Mouse (Mus musculus): ENCODE measurements at regions not wholly inside any gene's neighbourhood (a gene's known extent, or its start where the extent isn't known, plus 50 kb on each side); places are given as distances from the start of the nearest gene placed in this dataset.
A peak's percentile ranks its signal among the peaks of the same experiment; 100 is the strongest.

DNA sequence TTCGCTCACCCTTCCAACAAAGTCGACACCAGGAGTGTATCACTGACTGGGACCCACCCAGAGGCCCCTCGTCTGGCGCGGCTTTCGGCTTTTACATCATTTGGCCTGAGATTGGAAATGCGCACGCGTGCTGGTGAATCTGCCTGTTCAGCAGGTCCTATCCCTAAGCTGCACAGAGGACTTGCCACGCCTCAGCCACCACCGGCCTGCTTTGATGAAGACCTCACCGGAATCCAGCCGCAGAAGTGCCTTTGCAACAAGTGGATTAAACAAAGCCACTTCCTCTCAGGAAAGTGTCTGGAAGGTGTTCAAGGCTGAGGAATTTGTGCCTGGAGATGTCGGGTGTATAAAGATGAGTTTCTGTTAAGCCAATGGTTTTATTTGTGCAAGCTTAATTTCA lies 143.3 kb upstream of the Zc3h12a start:
- no peak for DNase-seq (ENCODE audit: low spot score in 2 of 2)

DNA sequence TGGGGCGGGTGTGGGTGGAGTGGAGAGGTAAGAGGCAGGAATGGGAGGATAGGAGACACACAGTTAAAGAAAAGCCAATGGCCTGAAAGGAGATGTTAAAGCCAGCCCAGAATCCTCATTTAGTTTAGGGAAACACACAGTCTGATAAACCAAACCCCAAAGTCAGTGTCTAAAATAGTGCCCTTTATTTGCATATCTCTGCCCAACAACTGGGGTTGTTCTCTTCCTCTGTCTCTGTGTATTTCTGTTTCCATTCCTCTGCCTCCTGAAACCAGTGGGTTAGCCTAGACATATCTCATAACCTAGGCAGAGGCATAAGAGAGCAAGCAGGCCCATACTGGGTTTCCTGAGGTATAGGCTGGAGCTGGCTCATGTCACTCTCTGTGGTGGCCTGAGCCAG lies 138.6 kb upstream of the Zc3h12a start:
- DNase-seq (ENCODE audit: low spot score in 2 of 2): no peak

DNA sequence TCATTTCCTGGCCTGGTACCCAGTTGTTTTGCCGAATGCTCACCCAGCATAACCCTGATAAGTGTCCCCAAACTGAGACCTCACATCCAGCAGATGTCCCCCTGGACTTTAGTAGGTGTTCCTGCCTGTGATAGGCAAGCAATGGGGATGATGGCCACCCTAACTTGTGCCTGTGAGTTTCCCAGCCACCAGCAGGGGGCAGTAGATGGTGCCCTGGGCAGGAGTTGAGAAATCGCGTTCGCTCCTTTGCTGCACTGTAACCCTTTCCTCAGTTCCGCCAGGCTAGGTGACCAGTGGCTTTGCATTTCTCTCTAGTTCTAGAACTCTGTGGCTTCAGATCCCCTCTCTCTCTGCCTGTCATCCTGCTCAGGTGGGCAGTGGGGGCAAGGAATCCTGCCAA lies 137.9 kb upstream of the Zc3h12a start:
- peak; percentile 13 to 49 for DNase-seq (ENCODE audit: low spot score in 2 of 2)

DNA sequence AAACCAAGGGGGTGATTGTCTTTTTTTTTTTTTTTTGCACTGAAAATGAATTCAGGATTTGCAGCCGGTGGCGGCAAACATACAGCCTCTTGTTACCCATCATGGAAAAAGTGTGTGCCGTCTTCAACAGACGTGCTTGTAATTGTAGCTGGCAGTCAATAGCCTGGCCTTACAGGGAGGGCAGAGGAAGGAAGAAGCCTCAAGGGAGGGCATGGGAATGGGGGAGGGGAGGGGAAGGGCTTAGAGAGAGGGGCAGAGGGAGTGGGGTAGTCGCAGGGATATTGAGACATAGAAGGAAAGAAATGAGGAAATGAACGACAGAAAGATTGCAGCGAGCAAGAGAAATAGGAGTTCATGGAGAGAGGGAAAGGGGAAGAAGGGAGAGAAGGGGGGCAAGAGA lies 137.4 kb upstream of the Zc3h12a start:
- DNase-seq (ENCODE audit: low spot score in 2 of 2): no peak

DNA sequence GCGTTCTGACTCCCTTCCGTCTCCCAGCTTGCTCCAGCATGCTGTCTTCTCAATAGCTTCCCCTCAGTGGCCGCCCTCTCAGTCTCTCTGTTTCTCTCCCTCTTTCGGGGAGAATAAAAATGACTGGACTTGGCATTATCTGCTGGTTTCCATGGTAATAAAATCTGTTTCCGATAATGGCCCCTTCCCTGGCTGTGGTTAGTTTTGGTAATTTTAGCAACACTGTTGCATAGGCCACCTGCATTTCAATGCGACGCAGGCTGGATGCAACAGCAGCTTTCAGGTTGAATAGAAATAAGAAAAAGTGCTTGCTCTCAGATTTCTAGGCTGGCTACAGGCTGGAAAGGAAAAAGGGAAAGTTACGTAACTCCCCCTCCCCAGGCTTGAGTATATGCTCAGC lies 133.9 kb upstream of the Zc3h12a start:
- DNase-seq (ENCODE audit: low spot score in 2 of 2): no peak

DNA sequence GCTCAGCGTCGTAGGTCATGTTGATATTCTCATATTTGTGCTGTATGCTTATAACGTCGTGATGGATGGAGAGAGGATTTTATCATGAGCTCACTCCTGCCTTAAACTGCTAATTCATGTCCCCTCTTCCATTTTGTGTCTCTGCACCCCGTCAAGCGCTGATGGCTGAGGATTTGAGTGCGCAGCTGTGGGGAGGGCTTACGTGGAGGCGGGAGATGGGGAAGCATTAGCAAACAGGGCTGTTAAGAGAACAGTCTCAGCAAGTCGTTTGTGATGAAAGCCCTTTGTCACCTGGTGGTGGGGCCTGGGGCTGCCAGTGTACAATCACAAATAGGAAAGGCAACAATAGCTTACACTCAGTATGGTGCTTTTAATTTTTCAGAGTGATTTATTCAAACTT lies 131.7 kb upstream of the Zc3h12a start:
- no peak for DNase-seq (ENCODE audit: low spot score in 2 of 2)

DNA sequence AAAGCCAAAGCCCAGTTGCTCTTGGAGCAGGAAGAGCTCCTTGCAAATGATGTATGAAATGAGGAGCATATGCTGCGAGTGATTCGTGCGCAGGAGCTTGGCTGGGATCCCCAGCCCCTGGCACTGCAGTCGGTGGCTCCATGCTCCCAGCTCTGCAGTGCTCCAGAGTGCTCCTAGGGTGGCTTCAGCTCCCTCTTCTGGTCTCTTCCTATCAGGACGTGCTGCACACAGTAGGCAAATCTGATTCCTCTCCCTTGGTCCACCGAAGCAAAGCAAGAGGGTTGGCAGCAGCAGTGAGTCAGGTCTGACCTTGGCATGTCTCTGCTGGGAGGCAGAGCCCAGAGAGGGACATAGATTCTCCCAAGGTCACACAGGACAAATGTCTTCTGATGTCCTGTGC lies 130.3 kb upstream of the Zc3h12a start:
- no peak for DNase-seq (ENCODE audit: low spot score in 2 of 2)

DNA sequence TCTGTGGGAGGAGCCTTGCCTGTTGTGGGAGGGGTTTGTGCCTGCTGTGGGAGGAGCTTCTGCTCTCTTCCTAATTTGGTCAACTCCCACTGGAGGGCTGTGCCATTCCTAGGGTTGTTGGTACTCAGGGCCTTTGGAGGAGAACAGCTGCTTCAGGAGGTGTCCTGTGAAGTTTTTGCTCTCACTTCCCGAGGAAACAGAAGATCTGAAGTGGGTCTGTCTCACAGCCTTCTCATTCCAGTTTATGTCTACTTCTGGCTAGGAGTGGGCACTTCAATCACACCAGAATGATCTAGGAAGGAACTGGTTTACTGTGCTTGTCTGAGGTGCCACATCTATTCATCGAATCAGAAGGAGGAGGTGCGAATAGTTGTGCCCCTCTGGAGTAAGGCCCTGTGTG lies 125.5 kb upstream of the Zc3h12a start:
- no peak for DNase-seq (ENCODE audit: low spot score in 2 of 2)

DNA sequence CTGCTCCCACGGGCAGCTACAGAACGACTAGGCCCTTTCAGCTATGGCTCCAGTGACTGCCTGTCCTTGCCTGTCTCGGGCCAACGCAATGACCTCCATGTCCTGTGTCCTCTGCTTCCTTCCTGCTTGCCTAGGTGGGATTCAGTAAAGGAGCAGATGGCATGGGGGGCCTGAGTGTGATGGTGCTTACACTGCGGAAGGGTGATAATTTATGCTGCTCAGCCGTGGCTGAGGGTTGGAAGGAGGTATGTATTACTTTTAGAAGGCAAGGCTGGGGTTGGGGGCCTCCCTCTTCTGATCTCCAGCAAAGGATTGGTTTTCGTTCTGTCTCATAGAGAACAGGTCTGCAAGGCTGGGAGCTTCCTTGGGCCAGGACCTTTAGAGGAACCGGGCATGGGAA lies 124.6 kb upstream of the Zc3h12a start:
- no peak for DNase-seq (ENCODE audit: low spot score in 2 of 2)

DNA sequence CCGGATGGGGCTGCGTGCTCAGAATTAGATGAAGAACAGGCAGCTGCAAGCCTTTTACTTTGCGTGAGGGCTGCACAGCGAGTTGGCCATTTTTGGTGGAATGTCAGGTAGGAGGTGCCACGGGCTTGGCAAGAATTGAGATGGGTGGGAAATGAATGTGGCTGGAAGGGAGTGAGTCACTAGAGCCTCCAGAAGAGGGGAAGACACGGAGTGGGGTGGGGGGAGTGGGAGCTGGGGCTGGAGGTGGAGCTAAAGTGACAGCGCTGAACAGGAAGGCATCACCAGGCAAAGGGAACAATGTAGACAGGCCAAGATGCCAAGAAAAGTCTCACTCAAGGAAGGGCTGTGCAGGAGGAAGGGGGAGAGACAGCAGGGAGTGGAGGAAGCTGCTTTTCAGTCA lies 121.4 kb upstream of the Zc3h12a start:
- DNase-seq (ENCODE audit: low spot score in 2 of 2): no peak

DNA sequence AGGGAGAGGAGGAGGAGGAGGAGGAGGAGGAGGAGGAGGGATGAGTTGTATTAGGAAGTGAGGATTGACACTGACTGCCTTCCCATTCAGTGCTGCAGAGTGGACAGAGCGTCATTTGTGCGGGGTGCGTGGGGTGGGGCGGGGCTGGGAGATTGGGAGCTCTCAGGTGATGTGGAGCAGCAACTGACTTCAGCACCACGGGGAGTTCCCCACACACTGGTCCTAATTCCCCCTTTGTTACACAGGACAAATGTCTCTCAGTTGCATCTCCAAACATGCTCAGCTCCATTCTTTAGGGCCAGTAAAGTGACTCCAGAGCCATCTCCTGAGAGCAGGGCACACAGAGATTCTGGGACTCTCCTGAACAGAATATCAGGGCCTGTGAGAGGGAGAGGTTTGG lies 118.5 kb upstream of the Zc3h12a start:
- no peak for DNase-seq (ENCODE audit: low spot score in 2 of 2)

DNA sequence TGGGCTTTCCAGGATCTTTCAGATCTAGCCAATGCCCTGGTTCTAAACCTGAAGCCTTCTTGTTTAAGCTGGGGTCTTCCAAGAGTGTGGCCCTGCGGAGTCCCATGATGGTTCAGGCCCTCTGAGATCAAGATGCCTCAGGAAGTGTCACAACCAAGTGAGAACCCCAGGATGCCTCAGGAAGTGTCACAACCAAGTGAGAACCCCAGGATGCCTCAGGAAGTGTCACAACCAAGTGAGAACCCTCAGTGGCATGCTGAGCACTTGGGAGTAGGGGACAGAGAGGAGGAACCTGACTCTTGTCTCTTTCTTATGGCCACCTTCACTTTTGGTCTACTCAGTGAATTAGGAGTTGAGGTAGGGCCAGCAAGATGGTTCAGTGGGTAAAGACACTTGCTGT lies 114.9 kb upstream of the Zc3h12a start:
- no peak for DNase-seq (ENCODE audit: low spot score in 2 of 2)

DNA sequence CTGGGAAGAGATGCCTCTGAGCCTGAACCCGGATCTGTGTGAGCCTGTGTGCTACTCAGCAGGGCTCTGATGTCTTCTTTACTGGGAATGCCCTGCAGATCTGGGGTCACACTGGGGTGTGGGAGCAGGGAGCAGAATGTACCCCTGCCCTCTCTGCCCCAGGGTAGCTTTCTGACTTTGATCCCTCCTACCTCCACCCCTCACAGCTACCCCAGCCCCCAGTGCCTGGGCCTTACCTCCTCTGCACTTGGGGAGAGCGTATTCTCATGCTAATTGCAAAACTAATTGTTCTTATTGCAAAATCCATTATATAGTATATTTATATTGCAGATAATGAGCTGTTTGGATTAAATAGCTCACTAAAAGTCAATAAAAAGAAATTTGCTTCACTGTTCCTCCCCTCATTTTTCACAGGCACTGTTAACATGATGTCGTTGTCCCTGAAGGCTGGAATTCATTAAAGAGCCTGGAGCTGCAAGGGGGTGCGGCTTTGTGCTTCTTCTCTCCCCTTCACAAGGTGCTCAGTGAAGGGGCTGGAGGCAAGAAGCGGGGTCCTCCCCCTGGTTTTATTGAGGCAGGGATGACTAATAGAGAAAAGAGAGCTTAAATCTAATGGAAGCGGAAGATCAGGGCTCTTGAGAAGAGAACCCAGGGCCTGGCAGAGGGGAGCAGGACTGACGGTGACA lies 114.1 kb upstream of the Zc3h12a start:
- DNase-seq (ENCODE audit: low spot score in 2 of 2): no peak

DNA sequence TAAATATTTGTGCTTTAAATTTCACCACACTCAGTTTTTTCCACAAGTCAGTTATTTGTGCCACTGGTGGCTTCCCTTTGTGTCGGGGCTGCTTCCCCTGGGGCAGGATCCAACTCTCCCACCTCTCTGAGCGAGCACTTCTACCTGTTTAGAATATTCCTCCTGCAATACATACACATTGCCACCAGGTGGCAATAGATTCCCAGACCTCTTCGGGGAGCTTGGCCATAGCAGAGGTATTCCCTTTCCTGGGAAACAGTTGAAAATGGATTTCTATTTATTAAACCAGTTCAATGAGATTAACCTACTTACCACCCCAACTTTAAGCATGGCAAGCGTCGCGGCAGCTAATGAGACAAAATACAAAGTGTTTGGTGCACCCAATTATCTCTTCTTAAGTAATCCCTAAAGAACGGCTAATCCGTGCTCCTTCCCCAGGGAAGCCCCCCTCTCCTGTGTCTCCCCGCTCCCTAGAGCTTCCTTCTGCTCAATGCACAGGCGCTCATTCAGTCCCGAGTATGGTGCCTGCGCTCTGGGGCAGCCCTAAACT lies 104.1 kb upstream of the Zc3h12a start:
- DNase-seq (ENCODE audit: low spot score in 2 of 2): no peak

DNA sequence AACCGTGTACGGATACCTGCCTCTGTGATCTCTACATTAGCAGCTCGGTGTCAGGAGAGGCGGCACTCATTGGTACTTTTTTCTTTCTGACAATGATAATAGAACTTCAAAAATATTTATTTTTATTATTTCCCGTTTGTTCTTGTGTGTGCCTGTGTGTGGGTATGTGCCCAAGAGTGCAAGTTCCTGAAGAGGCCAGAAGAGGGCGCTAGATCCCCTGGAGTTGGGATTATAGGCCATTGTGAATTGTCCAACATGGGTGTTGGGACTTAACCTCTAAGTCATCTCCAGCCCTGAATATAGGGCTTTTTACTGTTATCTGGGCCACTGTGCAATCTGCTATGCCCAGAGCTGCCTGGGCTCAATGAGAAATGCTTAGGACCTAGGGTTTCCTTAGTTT lies 99.6 kb upstream of the Zc3h12a start:
- DNase-seq (ENCODE audit: low spot score in 2 of 2): no peak

DNA sequence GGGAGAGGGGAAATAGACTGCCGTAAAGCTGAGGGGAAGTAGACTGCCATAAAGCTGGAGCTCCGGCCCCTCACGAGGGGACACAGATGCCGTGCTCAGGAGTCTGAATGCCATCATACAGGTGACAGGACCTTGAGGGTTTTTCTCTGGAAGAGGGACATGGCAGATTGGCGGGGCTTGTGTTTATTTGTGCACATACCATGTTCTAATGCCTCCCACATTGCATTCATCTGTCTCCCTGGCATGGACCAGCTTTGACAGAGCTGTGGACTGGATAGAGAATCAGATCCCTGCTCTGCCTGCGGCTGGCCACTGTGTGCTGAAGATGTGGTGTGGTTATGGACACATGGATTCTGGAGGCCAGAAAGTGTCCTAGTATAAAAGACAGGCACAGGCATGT lies 95.3 kb upstream of the Zc3h12a start:
- no peak for DNase-seq (ENCODE audit: low spot score in 2 of 2)

DNA sequence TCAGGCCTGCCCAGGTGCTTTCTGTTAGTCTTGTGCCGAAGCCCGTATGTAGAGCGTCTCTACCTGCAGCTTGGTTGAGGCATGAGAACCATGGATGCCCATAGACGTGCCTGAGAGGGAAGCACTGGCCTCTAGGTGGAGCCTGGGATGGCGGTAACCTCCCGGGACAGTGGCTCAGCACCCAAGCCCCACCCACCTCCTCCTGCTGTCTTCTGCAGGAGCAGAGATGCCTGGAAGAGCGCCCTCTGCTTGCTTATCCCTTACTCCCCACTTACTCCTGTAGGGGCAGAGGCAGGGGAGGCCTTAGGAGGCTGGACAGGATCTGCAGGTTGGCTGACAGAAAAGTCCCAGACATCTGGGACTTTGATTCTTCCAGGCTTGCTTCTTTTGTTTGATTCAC lies 92.7 kb upstream of the Zc3h12a start:
- no peak for DNase-seq (ENCODE audit: low spot score in 2 of 2)

DNA sequence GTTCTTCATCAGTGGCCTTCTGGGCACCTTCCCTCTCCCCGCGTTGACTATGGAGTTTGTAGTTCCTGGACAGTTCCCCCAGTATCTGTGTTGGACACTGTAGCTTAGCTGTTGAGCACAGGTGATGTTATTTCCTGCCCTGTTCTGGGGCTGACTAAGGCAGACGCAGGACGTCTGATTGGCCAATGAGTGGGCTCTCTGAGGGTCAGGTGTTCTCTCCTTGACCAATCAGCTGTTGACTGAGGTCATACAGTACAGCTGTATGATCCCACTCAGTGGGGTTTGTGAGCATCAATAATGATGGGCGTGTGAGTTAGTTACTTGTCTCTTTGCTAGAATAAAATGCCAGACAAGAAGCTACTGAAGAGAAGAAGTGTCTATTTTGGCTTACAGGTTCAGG lies 91.6 kb upstream of the Zc3h12a start:
- DNase-seq (ENCODE audit: low spot score in 2 of 2): no peak

DNA sequence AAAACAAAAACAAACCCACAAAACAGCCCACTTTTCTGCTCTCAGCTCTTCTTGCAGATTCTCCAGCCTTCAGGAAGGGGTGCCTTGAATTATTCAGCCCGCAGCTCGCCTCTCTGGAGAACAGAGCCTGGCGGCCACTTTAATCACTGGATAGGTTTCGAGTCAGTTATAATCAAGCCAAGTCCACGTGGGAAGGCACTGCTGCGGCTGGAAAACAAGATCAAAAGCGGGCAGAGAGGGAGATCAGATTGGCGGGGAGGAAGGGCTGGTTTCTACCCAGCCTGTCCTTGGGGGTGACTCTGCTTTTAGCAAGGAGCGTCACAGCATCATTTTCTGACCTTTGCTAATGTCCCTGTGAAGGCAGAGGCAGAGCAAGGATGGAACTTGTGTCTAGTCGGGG lies 86.7 kb upstream of the Zc3h12a start:
- DNase-seq (ENCODE audit: low spot score in 2 of 2): no peak

DNA sequence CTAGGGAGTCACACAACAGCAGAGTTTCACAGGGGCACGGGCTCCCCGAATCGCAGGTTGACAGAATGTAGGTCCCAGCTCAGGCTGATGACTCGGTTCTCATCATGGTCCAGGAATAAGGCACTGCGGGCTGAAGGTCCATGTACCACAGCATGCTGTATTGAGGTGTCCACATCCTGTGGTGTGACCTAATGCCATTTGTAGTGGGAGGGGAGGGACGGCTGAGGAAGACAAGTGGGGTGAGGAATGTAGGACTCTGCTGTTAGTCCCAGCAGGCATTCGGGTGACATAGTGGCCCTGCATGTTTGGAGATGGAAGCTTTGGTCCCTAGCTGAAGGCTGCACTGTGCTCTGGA lies 84.5 kb upstream of the Zc3h12a start:
- DNase-seq (ENCODE audit: low spot score in 2 of 2): no peak

DNA sequence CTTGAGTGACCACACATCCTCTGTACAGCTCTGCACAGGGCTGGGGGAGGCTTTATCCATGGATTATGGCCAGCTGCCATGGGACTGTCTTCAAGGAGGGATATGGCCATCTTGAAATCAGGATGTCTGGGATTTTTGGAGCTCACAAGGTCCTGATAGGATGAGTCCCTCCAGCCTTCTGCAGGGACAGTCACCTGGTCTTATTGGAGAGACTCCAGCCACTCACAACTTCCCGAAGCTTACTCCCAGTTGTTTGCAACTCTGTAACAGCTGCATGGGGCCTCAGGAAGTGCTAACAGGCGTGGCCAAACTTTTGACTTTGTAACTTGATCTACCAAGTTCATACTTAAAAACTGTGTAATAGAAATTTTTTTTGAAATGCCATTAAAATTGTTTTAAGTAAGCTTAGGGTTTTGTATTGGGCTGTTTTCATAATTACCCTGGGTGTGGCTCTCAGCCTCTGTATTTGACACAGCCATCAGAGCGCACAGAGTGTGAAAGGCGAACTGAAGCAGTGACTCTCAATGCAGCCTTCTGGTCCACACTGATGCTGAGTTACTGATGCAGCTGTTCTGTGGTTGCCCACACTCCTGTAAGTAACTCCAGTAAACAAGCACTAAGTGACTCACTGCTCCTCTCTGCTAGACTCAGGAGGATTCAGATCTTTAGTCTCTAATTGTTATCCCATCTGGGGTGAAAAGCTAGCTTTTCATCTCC lies 84.0 kb upstream of the Zc3h12a start:
- no peak for DNase-seq (ENCODE audit: low spot score in 2 of 2)

DNA sequence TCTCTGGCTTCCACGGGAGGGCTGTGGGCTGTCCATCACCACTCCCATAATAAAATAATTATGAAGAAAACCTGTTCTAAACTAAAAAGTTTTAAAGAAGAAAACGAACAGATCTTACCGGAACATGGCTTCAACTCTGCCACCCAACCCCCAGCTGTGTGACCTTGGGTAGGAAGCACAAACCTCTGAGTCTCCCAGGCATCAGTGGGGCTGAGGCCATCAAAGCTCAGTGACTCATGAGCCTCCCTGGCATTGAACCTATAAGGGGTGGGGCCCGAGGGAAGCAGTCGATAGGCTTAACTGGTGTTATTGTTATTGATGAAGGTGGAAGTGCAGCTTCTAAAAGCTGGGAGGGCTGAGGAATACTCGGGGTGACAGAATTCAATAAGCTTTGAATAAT lies 83.1 kb upstream of the Zc3h12a start:
- DNase-seq (ENCODE audit: low spot score in 2 of 2): no peak

DNA sequence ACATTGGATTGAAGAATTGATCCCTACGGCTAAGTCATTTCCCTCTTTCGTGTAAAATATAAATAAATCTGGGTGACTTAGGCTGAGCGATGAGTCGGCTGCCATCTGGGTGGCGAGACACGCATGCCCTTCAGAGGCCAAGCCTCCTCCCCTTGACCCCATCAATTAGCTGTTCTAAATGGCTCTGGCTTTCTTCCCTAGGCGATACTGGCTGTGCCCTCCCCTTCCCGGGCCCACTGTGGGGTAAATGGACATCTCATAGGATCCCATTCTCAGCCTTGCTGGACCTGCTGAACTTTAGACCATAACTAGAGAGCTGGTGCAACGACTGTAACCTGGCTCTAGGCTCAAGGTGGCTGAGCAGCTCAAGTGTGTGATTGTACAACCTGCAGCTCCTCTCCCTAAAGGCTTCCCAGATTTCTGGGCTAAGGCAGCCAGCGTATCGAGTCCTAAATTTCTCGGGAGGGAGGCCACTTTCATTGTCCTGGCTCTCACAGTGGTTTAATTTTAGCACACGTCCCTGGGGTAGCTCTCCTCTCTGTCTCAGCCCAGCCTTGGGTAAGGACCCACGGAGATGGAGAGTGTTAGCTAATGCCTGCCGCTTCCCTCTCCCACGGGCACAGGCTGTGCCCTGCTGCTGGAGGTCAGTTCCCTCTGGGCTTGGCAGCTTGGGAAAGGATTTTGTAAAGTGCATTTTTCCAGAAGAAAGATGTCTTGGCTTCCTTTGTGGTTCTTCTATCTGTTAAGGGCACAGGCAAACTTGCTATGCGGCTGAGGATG lies 80.7 kb upstream of the Zc3h12a start:
- no peak for DNase-seq (ENCODE audit: low spot score in 2 of 2)
